Mouse (Mus musculus): ENCODE results near the gene Gng12.

- no peak for TF ChIP-seq CTCF (IDR thresholded peaks at IDR 0.05; ENCODE audit: control insufficient read depth, insufficient read depth, low read length)
- no peak for TF ChIP-seq POLR2A (IDR thresholded peaks at IDR 0.05; ENCODE audit: borderline replicate concordance, control insufficient read depth, low read depth, low read length)
Measured at GRCm38 (mm10) chr6:66998645-66999044, 102.4 kb downstream of the Gng12 start.

Data from bone marrow, adult 2 months (tissue).